Mouse (Mus musculus) cerebellum, postnatal 25 days (tissue): ENCODE results near the gene Prkn.

Source experiments
- DNase-seq, 2 experiments: peaks; one replicate each; pipeline ENCODE4 v3.0.0; 2021; ENCODE audit warnings: mixed read lengths in 2 of 2

Prkn gene

DNA sequence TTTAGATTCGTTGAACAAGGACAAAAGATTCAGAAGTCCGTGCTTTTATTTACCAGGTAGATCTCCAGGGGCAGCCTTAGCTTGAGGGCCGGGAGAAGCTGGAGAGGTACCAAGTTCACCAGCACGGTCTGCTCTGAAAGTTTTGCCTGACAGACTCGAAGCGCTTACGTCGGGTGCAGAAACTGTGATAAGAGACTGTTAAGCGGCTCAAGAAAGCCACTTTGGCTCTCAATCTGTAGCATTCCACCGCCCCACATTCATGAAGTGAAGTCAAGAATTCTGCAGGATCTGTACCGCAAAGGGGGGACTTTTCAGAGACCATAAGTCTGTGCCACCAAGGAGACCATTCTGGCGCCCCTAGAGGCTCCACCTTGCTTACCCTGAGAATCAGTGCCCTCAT, 1212.5 kb downstream of the Prkn start:
- DNase-seq, result no peak

DNA sequence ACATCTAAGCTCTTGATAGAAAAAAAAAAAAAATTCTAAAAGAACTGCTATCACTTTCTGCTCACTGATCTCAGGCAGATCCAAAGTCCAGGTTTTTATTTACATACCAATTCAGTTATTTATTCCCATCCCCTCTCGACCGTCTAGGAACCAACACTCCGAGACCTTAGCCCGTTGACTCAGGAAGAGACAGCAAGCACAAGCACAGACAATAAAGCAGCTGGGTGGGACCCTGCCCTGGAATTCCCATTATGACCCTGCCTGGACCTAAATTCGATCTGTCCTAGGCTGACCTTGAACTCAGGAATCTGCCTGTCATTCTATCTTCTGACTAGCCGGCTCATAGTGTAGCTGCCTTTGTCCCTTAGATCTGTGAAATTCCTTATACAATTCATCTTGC, 1218.9 kb downstream of the Prkn start:
- DNase-seq, result no peak

DNA sequence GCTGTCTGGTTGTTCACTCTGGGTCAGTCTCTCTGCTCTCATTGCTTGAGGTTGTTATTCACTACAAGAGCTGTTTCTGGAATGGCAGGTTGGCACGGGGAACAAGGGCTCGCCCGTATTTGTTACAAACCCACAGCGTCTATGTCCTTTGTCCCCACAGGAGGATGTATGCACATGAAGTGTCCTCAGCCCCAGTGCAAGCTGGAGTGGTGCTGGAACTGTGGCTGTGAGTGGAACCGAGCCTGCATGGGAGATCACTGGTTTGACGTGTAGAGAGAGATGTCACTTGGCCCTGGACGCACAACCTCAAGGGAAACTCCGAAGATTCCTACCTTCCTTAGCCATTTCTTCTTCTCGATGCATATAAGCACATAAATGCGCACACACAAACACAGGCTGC, 1221.2 kb downstream of the Prkn start:
- no peak for DNase-seq

DNA sequence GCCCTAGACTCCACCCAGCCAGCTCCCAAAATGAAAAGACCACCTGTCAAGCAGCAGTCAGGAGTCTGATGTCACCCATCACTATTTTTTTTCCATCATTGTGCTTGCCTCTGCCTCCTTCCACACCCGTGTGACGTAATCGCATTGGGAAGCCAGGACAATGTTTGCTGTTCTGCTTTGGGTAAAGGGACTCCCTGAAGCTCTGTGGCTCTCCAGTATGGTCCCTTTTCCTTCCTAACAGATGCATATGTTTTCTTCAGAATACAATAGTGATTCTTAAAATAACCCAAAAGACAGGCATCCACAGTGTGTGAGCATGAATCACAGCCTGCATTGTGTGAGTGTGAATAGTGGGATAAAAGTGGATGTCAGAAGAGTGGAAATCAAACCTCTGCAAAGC, 1222.7 kb downstream of the Prkn start:
- DNase-seq, result no peak

DNA sequence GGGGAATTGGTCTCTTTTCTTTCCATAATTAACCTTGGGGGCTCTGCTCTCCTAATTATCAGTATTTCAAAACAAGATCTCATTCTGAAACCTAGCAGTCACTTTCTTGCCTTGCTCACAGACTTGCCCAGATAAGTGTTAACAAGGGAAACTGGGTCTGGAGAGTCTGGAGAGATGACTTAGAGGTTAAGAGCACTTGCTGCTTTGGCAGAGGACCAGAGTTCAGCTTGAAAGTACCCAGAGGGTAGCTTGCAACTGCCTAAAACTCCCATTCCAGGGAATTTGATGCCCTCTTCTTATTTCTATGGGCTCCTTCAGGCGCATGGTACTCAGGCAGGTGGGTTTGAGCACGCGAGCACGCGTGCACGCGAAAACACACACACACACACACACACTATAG, 1223.3 kb downstream of the Prkn start:
- no peak for DNase-seq

DNA sequence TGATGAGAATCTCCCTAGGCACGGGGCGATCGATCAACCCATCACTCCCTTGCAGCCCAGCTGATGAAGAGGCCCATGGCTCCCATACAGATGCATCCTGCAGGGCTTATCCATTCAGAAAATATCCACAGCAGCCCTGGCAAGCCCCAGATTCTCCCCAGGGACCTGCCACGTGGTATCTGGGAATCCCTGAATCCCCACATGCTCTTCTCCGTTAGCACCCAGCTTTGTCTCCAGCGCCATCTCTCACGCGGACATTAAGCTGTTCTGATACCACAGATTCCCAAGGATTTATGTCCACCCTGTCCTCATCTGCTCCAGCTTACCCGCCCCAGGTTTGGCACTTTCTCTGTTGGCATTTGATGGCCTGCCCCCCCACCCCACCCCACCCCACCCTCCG, 1225.9 kb downstream of the Prkn start:
- DNase-seq, result no peak

DNA sequence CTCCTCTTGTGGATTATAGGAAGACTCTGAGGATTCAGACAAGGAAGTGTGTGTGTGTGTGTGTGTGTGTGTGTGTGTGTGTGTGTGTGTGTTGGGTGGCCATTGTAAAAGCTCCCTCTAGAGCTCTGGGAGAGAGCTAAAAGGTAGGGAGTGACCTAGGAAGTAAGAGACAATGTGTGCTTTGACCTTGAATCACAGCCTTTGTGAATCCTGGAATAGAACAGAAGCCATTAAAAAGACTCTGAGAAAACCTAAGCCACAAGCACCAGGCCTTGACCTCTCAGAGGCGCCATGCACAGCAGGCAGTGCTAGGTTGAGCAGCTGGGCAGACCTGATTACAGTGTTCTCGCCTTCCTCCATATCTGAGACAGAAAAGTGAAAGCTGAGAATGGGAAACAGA, 1236.6 kb downstream of the Prkn start:
- DNase-seq, result no peak

DNA sequence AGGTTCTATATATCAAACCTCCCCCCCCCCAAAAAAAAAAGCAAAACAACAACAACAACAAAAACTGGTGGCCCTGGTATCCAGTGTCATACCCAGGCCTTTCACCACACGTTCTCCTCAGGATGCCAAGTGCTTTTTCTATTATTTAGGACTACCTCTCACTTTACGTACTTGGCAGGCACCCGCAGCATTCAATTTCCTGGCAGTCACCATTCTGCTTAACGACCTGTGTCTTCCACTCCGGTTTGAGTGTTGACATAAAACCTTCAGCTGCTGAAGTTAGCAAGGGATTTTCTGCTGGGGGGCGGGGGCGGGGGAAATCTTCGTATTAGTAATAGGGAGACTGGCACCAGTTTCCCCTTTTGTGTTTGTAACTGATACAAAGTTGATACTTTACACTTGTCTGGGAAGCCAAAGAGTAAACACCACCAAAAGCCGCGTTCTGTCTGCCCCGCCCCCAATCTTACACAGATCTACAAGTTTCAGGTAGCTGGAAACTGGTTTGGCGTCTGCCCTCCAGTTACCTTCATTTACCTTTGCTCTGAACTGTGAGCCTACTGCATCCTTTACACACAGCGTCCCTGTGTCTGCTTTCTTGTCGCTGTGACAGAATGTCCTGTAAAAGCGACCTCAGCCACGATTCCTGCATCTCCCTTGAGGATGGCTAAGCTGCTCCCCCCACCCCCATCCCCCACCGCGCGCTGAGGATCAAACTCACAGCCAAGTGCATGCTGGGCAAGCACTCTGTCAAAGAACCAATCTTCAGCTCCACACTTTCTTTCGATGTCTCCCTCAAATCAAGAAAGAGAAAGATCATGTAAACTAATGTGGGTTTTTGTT, 1240.7 kb downstream of the Prkn start:
- no peak for DNase-seq

DNA sequence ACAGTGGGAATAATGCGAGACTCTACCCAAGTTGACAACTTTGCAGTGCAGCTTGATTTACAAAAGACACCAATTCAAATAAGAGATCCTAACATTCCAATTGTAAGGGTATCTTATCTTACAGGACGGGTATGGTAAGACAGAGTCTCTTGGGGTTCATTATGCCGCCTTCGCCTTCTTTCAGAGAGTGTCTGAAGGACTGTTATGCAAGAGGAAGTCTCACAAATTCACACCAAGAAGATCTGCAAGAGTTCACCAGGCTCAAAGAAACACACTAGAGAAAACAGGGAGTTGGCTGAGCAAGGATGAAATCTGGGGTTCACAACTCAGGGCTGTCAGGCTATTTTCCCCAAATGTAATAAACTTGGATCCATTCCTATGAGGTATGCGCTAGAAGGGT, 1242.0 kb downstream of the Prkn start:
- no peak for DNase-seq

DNA sequence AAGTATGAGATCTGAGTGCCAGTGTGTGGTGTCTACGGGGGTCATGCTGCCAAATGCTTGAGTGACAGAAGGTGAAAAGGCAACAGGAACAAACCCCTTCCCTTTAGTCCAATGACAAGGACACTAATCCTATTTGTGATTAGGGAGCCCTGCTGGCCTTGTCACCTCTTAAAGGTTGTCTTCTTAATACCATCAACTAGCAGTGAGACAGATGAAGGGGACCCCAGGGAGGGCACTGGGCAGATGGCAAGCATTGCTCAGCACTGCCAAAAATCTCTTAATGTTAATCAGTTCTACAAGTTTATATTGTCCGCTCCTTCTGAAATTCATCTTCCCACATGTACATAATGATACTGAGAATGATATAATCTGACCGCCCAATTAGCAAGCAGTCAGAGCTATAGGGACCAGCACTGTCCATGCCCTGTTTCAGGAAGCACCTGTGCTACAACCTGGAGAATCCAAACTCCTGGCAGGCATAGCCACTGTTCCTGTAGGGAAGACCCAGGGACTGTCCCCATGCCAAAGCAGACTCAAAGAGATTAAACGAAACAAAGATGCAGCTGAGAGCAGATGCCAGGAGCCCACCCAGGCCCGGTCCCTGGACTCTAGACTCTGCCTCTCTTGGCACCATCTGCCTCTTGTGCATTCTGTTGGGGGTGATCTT, 1250.2 kb downstream of the Prkn start:
- DNase-seq, result peak; percentile 10 to 13

DNA sequence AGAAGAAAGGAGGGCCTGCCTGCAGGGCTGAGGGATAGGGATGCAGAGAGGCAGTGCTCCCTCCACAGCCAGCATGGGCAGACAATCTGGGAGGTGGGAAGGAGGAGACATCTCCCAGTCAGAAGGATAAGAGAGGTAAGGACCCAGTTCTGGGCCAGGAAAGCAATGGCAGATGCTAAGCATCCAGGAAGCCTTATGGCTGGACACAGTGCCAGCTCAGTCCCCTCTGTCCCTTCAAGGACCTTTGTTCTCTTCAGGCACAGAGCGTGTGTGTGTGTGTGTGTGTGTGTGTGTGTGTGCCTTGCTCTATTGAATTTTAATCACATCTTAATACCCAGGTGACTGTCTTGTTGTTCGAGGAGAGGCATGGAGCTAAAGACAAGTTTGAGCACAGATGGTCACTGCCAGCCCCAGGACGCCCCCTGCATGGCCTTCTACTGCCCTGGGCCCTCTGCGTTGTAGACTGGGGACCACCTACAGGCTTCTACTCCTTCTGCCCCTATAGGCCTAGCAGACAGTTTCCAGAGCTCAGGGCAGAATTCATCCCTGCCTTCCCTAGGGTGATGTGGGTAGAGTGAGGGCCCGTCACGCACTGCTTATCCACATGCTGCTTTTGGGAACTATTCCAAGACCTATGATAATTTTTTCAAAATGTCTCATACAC, 1252.8 kb downstream of the Prkn start:
- peak; percentile 41 to 51 for DNase-seq

DNA sequence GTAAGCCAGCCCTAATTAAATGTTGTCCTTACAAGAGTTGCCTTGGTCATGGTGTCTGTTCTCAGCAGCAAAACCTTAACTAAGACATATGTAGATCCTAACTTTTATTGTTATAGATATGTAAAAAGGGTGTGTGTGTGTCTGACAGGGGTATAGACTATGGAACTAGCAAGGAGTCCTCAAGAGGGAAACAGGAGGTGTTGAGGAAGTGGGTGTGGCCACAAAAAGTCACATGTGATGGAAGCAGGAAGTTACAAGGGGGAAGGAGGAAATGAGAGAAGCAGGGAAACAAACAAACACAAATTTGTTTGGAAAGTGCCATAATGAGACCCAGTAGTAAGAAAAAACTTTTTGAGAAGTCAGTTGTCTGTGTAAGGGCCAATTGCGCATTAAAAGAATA, 1253.8 kb downstream of the Prkn start:
- DNase-seq, result no peak

DNA sequence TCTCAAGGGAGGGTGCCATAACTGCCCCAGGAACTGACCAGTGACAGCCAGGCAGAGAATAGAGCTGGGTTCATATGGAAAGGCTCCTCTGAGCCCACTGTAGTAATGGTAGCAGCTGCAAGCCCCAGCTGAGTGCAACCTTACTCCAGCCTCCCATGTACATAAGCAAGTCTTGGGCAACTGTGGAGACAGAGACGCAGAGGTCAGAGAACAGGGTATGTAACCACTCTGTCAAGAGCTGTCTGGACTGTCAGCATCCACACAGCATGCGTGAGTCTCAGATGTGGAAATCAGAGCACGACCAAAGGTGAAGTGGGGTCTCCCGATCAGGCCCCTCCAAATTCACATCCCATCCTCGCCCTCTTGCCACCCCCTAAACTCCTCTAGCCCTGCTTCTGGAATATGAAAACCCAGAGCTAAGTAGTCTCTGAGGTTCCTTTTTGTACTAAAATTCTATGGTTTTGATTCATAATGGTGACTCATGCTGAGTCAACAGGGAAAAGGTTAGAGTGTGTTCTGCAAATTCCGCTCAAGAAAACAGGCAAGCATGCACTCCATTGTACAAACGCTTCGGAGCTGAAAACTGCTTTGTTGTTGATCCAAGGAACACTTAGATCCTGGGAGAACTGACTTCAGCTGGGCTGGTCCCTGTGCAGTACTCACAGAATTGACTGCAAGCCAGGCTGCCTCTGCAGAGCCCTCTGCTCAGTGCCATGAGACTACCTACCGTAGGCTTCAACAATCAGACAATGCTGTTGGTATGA, 1254.8 kb downstream of the Prkn start:
- no peak for DNase-seq

DNA sequence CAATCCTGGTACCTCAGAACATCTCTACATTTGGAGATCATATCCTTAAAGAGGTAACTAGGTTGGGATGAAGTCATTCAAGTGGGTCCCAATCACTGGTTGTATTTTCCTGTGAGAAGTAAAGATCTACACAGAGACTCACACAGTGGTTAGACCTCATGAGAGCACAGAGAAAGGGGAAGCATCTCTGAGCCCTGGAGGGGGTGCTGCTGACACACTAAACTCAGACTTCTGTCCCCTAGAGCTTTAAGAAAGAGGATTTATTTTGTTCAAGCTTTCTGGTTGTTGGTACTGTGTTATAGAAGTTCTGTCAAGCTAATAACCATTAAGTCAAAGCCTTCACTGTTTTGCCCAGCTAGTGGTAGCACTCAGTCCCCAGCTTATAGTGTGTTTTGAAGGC, 1259.2 kb downstream of the Prkn start:
- DNase-seq, result no peak

DNA sequence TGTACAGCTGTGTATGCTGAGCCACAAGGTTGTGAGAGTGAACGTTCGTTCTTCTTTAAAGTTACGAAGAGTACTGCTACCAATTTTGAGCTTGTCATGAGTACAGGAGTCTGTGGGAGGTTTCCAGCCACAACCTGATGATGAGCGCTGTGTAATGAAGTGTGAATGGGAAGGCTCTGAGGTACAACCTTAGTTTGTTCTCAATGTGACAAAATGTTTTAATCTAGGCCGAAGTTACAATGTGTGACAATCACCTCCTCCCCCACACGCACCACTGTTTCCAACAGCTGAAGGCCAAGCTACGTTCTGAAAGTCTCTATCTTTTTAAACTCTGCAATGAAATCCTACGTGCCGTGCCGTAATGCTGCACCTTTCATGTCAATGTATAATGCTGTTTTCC, 1262.1 kb downstream of the Prkn start:
- DNase-seq, result no peak

DNA sequence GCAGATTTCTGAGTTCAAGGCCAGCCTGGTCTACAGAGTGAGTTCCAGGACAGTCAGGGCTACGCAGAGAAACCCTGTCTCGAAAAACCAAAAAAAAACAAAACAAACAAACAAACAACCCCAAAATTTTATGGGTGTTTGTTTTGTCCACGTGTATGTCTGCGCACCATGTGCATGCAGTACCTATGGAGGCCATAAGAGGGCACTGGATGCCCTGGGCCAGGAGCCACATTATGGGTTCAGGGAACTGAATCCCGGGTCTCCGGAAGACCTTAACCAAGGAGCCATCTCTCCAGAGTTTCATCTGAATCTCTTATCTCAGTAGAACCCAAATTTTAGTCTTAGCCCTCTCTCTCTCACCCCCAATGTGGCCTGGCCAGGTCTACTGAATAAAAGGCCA, 1263.6 kb downstream of the Prkn start:
- no peak for DNase-seq

DNA sequence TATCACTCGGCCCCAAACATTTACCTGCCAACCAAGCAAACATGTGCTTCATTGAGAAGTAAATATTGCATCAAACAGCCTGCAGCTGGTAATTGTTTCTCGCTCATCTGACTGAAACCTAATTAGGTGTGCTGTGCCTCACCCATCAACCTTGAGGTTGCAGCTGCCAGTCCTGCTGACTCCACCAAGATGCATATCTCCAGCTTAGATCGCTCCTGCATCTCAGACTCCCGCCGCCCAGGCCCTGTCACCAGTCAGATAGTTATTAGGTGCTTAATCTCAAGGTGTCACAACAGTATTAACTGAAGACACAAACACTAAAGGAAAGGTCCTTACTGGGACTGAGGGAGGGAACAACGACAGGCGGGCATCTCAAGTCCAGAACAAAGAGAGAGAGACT, 1264.1 kb downstream of the Prkn start:
- no peak for DNase-seq

DNA sequence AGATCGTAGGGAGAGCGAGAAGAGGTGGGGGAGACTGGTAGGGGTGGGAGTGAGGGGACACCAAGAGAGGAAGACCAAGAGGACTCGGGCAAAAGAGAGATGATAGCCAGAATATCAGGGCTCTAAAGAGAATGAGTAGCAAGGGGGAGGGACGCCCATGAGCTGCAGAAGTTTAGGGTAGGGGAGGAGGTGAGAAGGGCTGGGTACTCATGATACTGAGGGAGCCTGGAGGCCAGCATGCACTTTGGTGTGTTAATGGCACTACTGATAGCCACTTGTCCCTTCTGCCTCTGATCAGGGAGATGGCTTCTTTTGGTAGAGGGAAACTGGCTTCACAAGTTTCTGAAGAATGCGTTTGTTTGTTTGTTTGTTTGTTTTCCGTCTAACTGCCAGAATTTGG, 1264.5 kb downstream of the Prkn start:
- DNase-seq, result no peak

DNA sequence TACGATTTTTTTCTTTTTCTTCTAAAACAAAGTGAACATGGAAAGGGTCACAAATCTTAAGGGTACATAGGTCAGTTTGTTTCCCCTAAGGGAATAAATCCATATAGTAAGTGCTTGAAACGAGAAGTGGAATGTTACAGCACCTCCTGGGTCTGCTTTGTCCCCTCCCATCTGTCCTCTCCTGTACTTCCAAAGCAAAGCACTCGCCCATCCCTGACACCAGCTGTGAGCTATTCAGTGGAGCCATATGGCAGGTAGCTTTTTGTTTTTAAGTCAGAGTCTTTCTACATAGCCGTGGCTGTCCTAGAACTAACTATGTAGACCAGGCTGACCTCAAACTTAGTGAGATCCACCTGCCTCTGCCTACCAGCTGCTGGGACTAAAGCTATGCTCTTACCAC, 1266.1 kb downstream of the Prkn start:
- peak; percentile 25 to 42 for DNase-seq
